Mouse (Mus musculus): Measurements from ENCODE around the gene Fgd3.

Fgd3 gene

GRCm38 (mm10) chr13:49341012-49341830 lies 21.1 kb upstream of the Fgd3 start, which contains the start of gene Bicd2:
TSS of gene Bicd2 (plus strand) at chr13:49341585.
- peak; percentile 96 to 98 for DNase-seq

DNA sequence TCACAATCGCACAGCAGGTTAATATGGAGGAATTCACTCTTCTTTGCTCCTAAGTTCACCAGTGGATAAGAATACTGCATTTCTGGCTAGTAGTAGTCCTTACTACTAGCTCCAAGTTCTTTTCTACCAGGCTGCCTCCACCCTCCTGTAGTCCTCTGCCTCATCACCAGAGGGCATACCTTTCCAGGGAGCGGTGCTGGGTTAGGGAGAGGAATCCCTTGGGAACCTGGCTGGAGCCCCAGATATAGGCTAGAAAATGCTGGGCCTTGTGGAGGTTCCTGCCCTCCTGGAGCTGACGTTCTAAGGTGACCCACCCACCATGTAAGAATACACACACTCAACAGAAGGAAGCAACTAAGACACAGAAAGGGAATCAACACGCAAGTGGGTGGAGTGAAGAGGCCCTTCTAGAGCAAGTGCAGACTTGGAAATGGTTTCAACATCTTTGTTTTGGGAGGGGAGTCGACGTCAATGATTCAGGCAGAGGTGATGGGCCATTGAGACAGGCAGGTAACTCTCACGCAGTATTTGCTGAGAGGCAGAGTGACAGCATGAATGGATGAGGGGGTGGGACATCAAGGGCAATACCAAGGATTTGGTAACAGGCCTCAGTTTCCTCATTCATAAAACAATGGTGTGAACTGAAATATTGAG lies 18.9 kb upstream of the Fgd3 start:
- peak in 1 of 2 experiments; percentile 64 for DNase-seq

DNA sequence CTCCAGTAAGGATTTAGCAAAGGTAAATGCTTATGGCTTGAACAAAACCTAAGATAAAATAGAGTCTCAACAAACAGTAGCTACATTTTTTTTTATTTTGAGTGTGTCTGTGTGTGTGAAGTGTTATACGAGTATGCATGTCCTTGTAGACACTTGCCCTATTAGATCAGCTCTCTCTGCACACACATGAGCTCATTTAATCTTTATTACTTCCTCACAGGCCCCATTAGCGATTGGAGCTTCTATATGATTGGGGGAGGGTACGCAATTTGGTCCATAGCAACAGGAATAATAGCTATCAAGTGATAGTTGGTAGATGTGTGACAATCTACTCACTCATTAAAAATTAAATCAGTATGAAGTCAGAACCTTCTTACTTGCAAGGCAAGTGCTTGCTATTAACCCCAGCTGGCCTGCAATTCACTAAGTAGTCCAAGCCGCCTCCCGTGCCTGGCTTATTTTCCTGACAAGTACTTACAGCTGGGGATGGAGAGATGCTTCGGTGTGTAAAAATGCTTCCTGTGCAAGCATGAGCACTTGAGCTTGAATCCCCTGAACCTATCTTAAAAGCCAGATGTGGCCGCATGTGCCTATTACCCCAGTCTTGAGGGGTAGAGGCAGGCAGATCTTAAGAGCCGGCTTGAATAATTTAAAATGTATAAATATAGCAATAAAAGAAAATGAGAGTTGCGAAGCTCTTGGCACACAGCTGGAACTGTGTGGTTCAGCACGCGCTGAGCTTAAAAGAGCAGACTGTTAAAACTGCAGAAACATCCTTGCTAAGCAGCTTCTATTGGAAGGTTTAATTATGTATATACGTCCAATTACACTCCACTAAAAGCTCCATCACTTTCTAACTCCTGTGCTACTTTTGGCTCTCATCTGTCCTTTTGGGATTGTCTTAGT lies 15.2 kb upstream of the Fgd3 start:
- no peak for DNase-seq

DNA sequence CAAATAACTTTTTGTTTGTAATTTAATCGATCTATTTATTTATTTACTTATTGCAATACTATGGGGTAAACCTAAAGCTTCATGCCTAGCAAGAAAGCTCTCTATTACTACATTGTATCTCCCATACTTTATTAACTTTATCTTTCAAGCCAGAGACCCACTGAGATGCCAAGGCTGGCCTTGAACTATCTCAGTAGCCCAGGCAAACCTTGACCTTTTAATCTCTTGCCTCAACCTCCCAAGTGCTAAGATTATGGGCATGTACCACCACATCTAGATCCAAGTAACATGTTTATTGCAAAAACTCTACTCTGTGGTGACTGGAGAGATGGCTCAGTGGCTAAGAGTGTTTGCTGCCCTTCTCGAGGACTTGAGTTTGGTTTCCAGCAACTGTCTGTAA lies 13.1 kb upstream of the Fgd3 start:
- no peak for DNase-seq

DNA sequence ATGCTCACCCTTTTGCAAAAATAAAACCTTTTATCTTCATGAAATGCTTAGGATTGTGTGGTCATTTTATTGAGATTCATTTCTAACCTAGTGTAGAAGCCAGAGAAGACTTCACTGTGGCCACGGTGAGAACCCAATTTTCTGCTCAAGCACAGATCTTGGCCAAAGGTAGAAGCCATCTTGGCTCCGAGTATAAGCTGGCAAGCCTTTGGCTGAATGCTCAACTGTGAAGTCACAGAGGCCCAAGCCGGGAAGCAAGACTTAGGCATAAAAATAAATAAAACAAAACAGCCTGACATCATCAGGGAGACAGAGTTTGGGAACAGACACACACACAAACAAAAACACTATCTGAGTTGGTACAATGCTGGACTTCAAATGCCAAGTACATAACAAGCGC lies 8.0 kb upstream of the Fgd3 start:
- no peak for DNase-seq

GRCm38 (mm10) chr13:49326246-49327206 lies 6.4 kb upstream of the Fgd3 start:
- peak in 1 of 2 experiments; percentile 68 for DNase-seq

DNA sequence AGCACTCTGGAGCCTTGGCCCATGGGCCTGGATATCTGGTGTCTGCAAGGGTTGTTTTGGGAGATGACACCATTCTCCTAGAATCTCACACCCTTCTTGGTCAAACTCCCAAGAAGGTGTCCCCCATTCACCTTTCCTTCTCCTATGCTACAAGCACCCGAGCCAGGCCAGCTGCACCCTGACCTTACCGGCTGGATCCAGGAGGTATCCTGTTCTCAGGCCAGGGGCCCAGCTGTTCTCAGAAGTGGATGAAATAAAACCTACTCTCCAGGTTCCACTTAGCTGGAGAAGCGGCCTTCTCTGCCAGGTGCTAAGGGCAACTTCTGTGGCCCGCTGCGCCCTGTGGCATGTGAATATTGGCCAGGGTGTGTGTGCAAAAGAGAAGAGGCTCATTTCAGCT lies 4.8 kb upstream of the Fgd3 start:
- peak; percentile 34 to 47 for DNase-seq

DNA sequence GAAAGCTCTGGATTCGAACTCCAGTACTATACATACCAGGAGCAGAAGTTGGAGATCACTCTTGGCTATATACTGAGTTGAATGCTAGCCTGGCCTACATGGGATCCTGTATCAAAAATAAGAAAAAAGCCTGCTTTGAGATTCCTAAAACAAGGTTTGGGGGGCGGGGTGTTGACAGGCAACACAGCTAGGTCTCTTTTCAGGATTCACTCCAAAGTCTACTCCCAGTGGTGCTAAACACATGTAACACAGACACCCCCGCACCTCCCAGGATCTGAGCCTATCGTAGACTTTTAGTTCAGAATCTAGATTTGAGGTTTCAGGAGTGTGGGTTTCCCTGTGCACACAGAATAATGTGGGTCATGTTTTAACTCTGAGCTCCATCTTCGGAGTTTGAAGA lies 2.6 kb upstream of the Fgd3 start:
- DNase-seq, result no peak

GRCm38 (mm10) chr13:49322169-49322568 lies 2.1 kb upstream of the Fgd3 start:
- no peak for DNase-seq

- no peak for DNase-seq
Measured at GRCm38 (mm10) chr13:49321452-49321851, 1.3 kb upstream of the Fgd3 start.

DNA sequence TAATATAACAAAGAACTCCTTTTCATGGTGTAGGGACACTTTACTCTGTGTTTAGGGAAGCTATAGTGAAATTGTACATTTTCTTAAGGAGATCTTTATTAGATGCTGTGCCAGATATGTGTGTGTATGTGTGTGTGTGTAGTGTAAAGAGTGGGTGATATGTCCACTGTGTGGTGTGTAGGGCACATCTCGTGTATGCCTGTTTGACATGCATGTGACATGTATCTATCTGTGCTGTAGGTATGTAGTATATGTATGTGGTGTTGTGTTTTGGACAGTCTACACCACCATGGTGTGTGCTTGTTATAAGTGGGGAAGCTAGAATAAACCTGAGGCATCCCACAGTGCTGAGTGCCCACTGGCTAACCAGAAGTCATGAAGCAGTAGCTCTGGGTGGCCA lies 403 bp upstream of the Fgd3 start:
- no peak for DNase-seq

DNA sequence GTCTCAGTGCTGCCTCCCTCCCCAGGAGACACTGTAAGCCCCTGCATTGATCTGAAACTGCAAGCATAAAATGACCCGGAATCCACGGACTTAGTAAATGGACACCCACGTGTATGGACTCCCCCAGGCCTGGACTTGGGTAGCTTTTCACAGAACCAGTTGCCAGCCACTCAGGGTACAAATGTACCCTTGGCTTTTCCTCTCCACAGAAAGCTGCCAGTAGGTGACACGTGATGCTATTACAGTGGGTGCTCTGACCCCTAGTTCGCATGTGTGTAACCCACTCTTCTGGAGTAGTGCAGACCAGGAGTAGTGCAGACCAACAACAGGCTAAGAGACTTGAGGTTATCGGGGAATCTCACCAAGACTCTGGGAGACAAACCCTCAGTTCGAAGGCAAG lies 2.2 kb downstream of the Fgd3 start:
- no peak for DNase-seq

DNA sequence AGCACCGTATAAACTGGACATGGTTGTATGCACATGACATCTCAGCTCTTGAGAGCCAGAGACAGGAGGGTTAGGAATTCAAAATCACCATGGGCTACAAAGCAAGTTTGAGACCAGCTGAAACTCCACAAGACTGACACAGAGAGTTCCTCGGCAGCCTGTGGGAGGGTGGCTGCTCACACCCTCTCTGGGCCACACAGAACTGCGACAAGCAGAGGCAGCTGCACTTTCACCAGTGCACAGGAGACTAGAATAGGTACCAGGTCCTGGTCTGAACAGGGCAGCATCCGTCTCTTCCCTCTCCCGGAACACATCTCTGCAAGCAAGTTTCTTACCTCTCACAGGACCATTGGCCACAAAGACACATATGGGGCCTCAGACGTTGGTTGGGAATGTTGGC lies 2.6 kb downstream of the Fgd3 start:
- no peak for DNase-seq

DNA sequence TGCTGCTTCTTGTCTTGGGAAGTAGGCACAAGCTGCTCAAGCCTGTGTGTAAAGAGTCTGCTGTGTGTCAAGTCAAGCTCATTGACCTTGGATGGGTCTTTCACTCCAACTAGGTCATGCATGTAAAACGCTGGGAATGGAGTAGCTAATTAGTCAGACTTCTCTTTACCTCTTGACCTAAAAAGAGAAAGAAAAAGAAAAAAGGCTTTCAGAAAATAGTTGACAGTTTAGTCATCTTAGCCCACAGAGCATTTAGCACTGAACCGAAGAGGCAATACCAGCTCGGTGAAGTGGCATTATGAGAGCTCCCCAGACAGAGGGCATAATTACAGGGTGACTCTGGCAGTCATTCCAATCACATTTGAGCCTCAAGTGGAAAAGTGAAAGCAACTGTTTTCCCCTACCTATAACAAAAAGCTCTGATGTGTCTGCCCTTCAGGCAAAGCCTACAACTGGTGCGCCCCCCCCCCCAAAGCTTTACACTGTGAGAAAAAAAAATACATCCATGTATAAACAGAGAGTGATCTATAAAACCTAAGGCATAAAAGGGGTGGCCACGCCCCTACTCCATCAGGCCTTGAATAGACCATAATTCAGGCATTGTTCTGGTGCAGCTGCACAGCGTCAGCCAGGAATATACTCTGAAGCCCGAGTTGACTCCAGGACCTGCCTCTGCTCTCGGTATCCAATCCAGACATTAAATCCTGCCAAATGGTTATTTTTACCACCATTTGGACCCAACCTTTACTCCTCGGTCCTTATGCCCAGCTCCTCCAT lies 3.5 kb downstream of the Fgd3 start:
- no peak for DNase-seq

- no peak for DNase-seq
Measured at GRCm38 (mm10) chr13:49311642-49312041, 8.5 kb downstream of the Fgd3 start.

GRCm38 (mm10) chr13:49309501-49309900 lies 10.6 kb downstream of the Fgd3 start:
- DNase-seq, result no peak

DNA sequence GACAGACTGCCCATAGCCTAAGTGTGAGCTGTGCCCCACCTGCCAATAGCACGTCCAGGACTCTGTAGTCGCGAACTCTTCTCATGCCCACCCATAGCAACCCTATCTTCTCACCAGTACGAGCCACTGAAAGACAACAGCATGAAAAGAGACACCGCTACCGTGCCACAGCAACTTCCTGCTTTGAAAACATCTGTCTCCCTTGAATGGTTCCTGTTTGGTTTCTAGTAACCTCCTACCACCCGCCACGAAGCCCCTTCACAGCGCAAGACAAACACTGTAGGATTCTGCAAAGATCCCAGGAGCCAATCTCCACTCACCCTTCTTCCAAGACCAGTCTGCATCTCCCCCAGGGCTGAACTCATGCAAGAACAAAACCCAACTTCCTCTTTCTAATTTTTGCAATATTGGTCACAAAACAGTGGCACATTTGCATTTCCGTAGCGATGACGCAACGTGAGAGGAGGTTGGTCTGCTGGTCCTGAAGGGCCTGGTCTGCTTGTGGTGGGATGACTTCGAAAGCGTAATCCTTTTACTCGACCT lies 11.2 kb downstream of the Fgd3 start:
- DNase-seq, result no peak

GRCm38 (mm10) chr13:49308206-49308605 lies 11.9 kb downstream of the Fgd3 start:
- no peak for DNase-seq

DNA sequence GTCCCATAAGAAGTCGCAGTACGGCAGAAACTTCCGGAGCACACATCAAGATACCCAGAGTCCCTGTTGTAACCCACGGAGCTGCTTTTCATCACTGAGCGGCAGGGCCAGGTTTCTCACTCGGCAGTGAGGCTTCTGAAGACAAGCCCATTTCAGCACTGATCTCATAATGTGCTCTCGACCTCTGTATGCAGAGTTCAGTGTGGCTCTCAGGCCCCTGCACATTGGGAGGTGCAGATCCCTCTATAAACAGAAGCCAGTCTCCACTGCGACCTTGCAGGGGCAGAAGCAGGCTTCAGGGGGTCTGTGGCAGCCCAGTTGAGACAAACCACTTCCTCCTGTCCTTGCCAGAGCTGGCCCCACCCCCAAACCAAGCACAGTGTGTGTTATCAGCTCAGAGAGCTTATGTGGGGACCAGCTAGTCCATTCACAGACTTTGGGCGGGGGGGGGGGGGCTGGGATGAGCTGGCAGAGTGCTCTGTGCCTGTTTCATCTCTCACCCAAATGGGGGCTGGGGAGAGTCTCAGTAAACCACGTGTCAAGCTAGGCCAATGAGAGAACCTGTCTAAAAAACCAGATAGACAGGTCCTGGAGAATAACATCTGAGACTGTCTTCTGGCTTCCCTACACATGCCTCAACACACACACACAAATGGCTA lies 12.7 kb downstream of the Fgd3 start:
- DNase-seq, result no peak

- DNase-seq, result no peak
Measured at GRCm38 (mm10) chr13:49306771-49307310, 13.3 kb downstream of the Fgd3 start.
